Mouse (Mus musculus) right cerebral cortex, postnatal 25 days (tissue): Measurements from ENCODE around the gene Nf1.

Experiments
- DNase-seq: peaks from one replicate; pipeline ENCODE4 v3.0.0; 2022

Gene Nf1

GRCm38 (mm10) chr11:79529736-79530135, 190.2 kb downstream of the Nf1 start:
- DNase-seq, result no peak

GRCm38 (mm10) chr11:79530333-79530761, 190.9 kb downstream of the Nf1 start, which contains the start of the genes Evi2 and Evi2a:
TSS of gene Evi2 (minus strand) at chr11:79530589.
TSS of gene Evi2a (minus strand) at chr11:79530609.
- DNase-seq, result no peak

GRCm38 (mm10) chr11:79530774-79531173, 191.3 kb downstream of the Nf1 start:
- no peak for DNase-seq

GRCm38 (mm10) chr11:79531485-79531884, 192.0 kb downstream of the Nf1 start:
- no peak for DNase-seq

- no peak for DNase-seq
Measured at GRCm38 (mm10) chr11:79533311-79533710, 193.8 kb downstream of the Nf1 start.

- DNase-seq, result no peak
Measured at GRCm38 (mm10) chr11:79533950-79534690, 194.6 kb downstream of the Nf1 start.

- no peak for DNase-seq
Measured at GRCm38 (mm10) chr11:79535554-79535953, 196.1 kb downstream of the Nf1 start.

- DNase-seq, result no peak
Measured at GRCm38 (mm10) chr11:79536293-79536692, 196.8 kb downstream of the Nf1 start.

- DNase-seq, result no peak
Measured at GRCm38 (mm10) chr11:79552622-79553021, 213.1 kb downstream of the Nf1 start.

- no peak for DNase-seq
Measured at GRCm38 (mm10) chr11:79560536-79560935, 221.0 kb downstream of the Nf1 start.

- no peak for DNase-seq
Measured at GRCm38 (mm10) chr11:79563493-79563892, 224.0 kb downstream of the Nf1 start.

- DNase-seq, result no peak
Measured at GRCm38 (mm10) chr11:79566947-79567346, 227.5 kb downstream of the Nf1 start.

- no peak for DNase-seq
Measured at GRCm38 (mm10) chr11:79568197-79568911, 228.9 kb downstream of the Nf1 start.

- DNase-seq, result no peak
Measured at GRCm38 (mm10) chr11:79570319-79570718, 230.8 kb downstream of the Nf1 start.

- no peak for DNase-seq
Measured at GRCm38 (mm10) chr11:79573836-79574235, 234.3 kb downstream of the Nf1 start.

GRCm38 (mm10) chr11:79575383-79576073, 236.0 kb downstream of the Nf1 start:
- DNase-seq, result no peak

- DNase-seq, result peak; percentile 74
Measured at GRCm38 (mm10) chr11:79577741-79578140, 238.2 kb downstream of the Nf1 start.

- DNase-seq, result no peak
Measured at GRCm38 (mm10) chr11:79580660-79581059, 241.2 kb downstream of the Nf1 start.

- no peak for DNase-seq
Measured at GRCm38 (mm10) chr11:79581257-79581656, 241.8 kb downstream of the Nf1 start.

GRCm38 (mm10) chr11:79584191-79584590, 244.7 kb downstream of the Nf1 start:
- peak; percentile 63 for DNase-seq

GRCm38 (mm10) chr11:79589317-79590075, 250.0 kb downstream of the Nf1 start:
- no peak for DNase-seq

- peak; percentile 65 for DNase-seq
Measured at GRCm38 (mm10) chr11:79590664-79591590, 251.4 kb downstream of the Nf1 start, which contains the start of gene Rab11fip4. TSS of gene Rab11fip4 (plus strand) at chr11:79591212.
